Mouse (Mus musculus): ENCODE data around the gene Tmem8. TPM values are rescaled to one million over a fixed set of nuclear protein-coding genes. Genes with fewer than 3 reads are reported as not detected.

Tmem8 gene
- polyA plus RNA-seq, 1 experiment = 374 TPM

- Histone ChIP-seq H3K4me1 (ENCODE audit: control insufficient read depth, insufficient read depth, low read length) (no peaks in the 10 kb centered on the region; the same call in 1 of the 2 replicates), H3K36me3 (ENCODE audit: control insufficient read depth, insufficient read depth, low read length) (no peaks in the 10 kb centered on the region; the same call in 1 of the 2 replicates), H3K27me3 (ENCODE audit: control insufficient read depth, insufficient read depth, low read length) (no peaks in the 10 kb centered on the region), H3K27ac (ENCODE audit: control insufficient read depth, insufficient read depth, low read depth, low read length) (no peak overlapping the region), H3K4me3 (ENCODE audit: control insufficient read depth, low read depth, low read length) (no peak overlapping the region)
- TF ChIP-seq POLR2A (IDR thresholded peaks at IDR 0.05; ENCODE audit: control insufficient read depth, low read depth, low read length) (no peak), CTCF (IDR thresholded peaks at IDR 0.05; ENCODE audit: control insufficient read depth, insufficient read depth, insufficient replicate concordance, low read depth, low read length) (no peak)
Measured at GRCm38 (mm10) chr17:26143386-26143785, 30.3 kb downstream of the Tmem8 start.

- Histone ChIP-seq H3K4me1 (ENCODE audit: control insufficient read depth, insufficient read depth, low read length) (no peaks in the 10 kb centered on the region), H3K4me3 (ENCODE audit: control insufficient read depth, low read depth, low read length) (no peak overlapping the region), H3K36me3 (ENCODE audit: control insufficient read depth, insufficient read depth, low read length) (no peaks in the 10 kb centered on the region), H3K27ac (ENCODE audit: control insufficient read depth, insufficient read depth, low read depth, low read length) (no peak overlapping the region), H3K27me3 (ENCODE audit: control insufficient read depth, insufficient read depth, low read length) (no peaks in the 10 kb centered on the region)
- TF ChIP-seq POLR2A (IDR thresholded peaks at IDR 0.05; ENCODE audit: control insufficient read depth, low read depth, low read length) = no peak
Measured at GRCm38 (mm10) chr17:26149056-26149455, 36.0 kb downstream of the Tmem8 start.

- H3K27ac ChIP-seq (ENCODE audit: control insufficient read depth, insufficient read depth, low read depth, low read length) = no peak overlapping the region
- H3K4me3 ChIP-seq (ENCODE audit: control insufficient read depth, low read depth, low read length) = no peak overlapping the region
- no peaks in the 10 kb centered on the region for H3K27me3 ChIP-seq (ENCODE audit: control insufficient read depth, insufficient read depth, low read length)
- TF ChIP-seq POLR2A (IDR thresholded peaks at IDR 0.05; ENCODE audit: control insufficient read depth, low read depth, low read length) (no peak), CTCF (IDR thresholded peaks at IDR 0.05; ENCODE audit: control insufficient read depth, insufficient read depth, insufficient replicate concordance, low read depth, low read length) (no peak)
- no peaks in the 10 kb centered on the region for H3K36me3 ChIP-seq (ENCODE audit: control insufficient read depth, insufficient read depth, low read length)
- H3K4me1 ChIP-seq (ENCODE audit: control insufficient read depth, insufficient read depth, low read length) = no peaks in the 10 kb centered on the region
Measured at GRCm38 (mm10) chr17:26151886-26152630, 39.0 kb downstream of the Tmem8 start.

GRCm38 (mm10) chr17:26162736-26163135 is 49.6 kb downstream of the Tmem8 start:
- Histone ChIP-seq H3K27me3 (ENCODE audit: control insufficient read depth, insufficient read depth, low read length) (no peaks in the 10 kb centered on the region), H3K27ac (ENCODE audit: control insufficient read depth, insufficient read depth, low read depth, low read length) (no peak overlapping the region), H3K4me3 (ENCODE audit: control insufficient read depth, low read depth, low read length) (no peak overlapping the region), H3K4me1 (ENCODE audit: control insufficient read depth, insufficient read depth, low read length) (no peaks in the 10 kb centered on the region), H3K36me3 (ENCODE audit: control insufficient read depth, insufficient read depth, low read length) (no peaks in the 10 kb centered on the region)
- TF ChIP-seq POLR2A (IDR thresholded peaks at IDR 0.05; ENCODE audit: control insufficient read depth, low read depth, low read length) = no peak
- TF ChIP-seq CTCF (IDR thresholded peaks at IDR 0.05; ENCODE audit: control insufficient read depth, insufficient read depth, insufficient replicate concordance, low read depth, low read length) = no peak

GRCm38 (mm10) chr17:26168039-26168438 is 54.9 kb downstream of the Tmem8 start:
- no peak overlapping the region for H3K4me3 ChIP-seq (ENCODE audit: control insufficient read depth, low read depth, low read length)
- no peaks in the 10 kb centered on the region for H3K36me3 ChIP-seq (ENCODE audit: control insufficient read depth, insufficient read depth, low read length)
- H3K4me1 ChIP-seq (ENCODE audit: control insufficient read depth, insufficient read depth, low read length) = no peaks in the 10 kb centered on the region
- TF ChIP-seq CTCF (IDR thresholded peaks at IDR 0.05; ENCODE audit: control insufficient read depth, insufficient read depth, insufficient replicate concordance, low read depth, low read length) (no peak), POLR2A (IDR thresholded peaks at IDR 0.05; ENCODE audit: control insufficient read depth, low read depth, low read length) (no peak)
- no peak overlapping the region for H3K27ac ChIP-seq (ENCODE audit: control insufficient read depth, insufficient read depth, low read depth, low read length)
- H3K27me3 ChIP-seq (ENCODE audit: control insufficient read depth, insufficient read depth, low read length) = no peaks in the 10 kb centered on the region

Other genes starting within 250 kb of the Tmem8 start
- 28.2 and 28.8 TPM in 2 replicates for gene Mcrip2, start 244.5 kb upstream of the Tmem8 start, polyA plus RNA-seq (2012; rRNA removed)
- gene Mettl26, start 238.2 kb upstream of the Tmem8 start, polyA plus RNA-seq (2012; rRNA removed) = 49.8 and 56.2 TPM in 2 replicates
- gene Wfikkn1, start 232.4 kb upstream of the Tmem8 start, polyA plus RNA-seq (2012; rRNA removed) = 0.96 and 0.98 TPM in 2 replicates
- 30.2 and 31.9 TPM in 2 replicates for gene Rab40c, start 193.6 kb upstream of the Tmem8 start, polyA plus RNA-seq (2012; rRNA removed)
- 21.4 and 24.4 TPM in 2 replicates for gene Pigq, start 168.4 kb upstream of the Tmem8 start, polyA plus RNA-seq (2012; rRNA removed)
- gene Nhlrc4, start 168.3 kb upstream of the Tmem8 start, polyA plus RNA-seq (2012; rRNA removed) = 0.40 and 0.69 TPM in 2 replicates
- gene A930017K11Rik, start 160.7 kb upstream of the Tmem8 start, polyA plus RNA-seq (2012; rRNA removed) = 0.10 and 0.20 TPM in 2 replicates
- gene Capn15, start 127.5 kb upstream of the Tmem8 start, polyA plus RNA-seq (2012; rRNA removed) = 20.1 and 22.1 TPM in 2 replicates
- gene Rab11fip3, start 43.7 kb upstream of the Tmem8 start, polyA plus RNA-seq (2012; rRNA removed) = 35.2 and 37.5 TPM in 2 replicates
- 9.8 and 12.0 TPM in 2 replicates for gene Decr2, start 23.0 kb upstream of the Tmem8 start, polyA plus RNA-seq (2012; rRNA removed)
- gene Nme4, start 17.7 kb upstream of the Tmem8 start, polyA plus RNA-seq (2012; rRNA removed) = 5.3 and 5.4 TPM in 2 replicates
- 30.4 and 36.5 TPM in 2 replicates for gene Mrpl28, start 10.2 kb downstream of the Tmem8 start, polyA plus RNA-seq (2012; rRNA removed)
- gene Axin1, start 25.4 kb downstream of the Tmem8 start, polyA plus RNA-seq (2012; rRNA removed) = 14.4 and 15.0 TPM in 2 replicates
- not detected in 2 replicates for gene Pdia2, start 85.8 kb downstream of the Tmem8 start, polyA plus RNA-seq (2012; rRNA removed)
- 12.9 and 16.0 TPM in 2 replicates for gene Rgs11, start 89.7 kb downstream of the Tmem8 start, polyA plus RNA-seq (2012; rRNA removed)
- 5.0 and 6.4 TPM in 2 replicates for gene Arhgdig, start 94.5 kb downstream of the Tmem8 start, polyA plus RNA-seq (2012; rRNA removed)
- 73.8 and 74.9 TPM in 2 replicates for gene Fam234a, start 130.9 kb downstream of the Tmem8 start, polyA plus RNA-seq (2012; rRNA removed)
- gene Luc7l, start 139.6 kb downstream of the Tmem8 start, polyA plus RNA-seq (2012; rRNA removed) = 15.0 and 16.3 TPM in 2 replicates